Mouse (Mus musculus): ENCODE data around the gene Nup210l.

DNA sequence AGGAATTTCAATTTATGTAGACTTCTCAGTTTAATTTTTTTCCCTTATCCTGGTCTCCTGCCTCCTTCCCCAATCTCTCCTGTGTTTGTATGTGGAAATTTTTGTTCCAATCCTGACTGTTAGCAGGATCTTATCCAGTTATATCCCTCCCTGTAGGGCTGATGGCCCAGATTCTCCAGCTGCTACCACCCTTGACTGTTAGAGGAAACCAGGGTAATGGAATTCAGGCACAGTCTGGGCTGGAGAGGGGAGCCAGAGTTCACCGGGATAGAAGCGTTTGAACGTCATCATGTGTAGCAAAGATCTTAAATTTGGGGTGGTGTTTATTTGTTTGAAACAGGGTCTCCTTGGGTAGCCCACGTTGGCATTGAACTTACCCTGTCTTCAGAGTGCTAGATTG is 19.1 kb upstream of the Nup210l start:
- no peak for TF ChIP-seq MYOD1 (IDR thresholded peaks at IDR 0.05; ENCODE audit: control insufficient read depth in 1 of 3, insufficient read length in 2 of 3, low read depth in 2 of 3)
- no peak for TF ChIP-seq TCF12 (IDR thresholded peaks at IDR 0.05; ENCODE audit: insufficient read depth, poor library complexity, severe bottlenecking)
- TF ChIP-seq POLR2A (IDR thresholded peaks at IDR 0.05; ENCODE audit: insufficient read length, low read depth) = no peak
- TF ChIP-seq E2F4 (IDR thresholded peaks at IDR 0.05; ENCODE audit: insufficient read depth) = no peak
- no peak for TF ChIP-seq REST (IDR thresholded peaks at IDR 0.05; ENCODE audit: insufficient read depth, insufficient read length)
- no peak for TF ChIP-seq MAX (IDR thresholded peaks at IDR 0.05; ENCODE audit: low read depth)
- no peak for TF ChIP-seq CEBPB (IDR thresholded peaks at IDR 0.05; ENCODE audit: insufficient read depth, poor library complexity, severe bottlenecking)
- no peak for TF ChIP-seq USF1 (IDR thresholded peaks at IDR 0.05; ENCODE audit: low read depth)
- TF ChIP-seq POLR2AphosphoS2 (IDR thresholded peaks at IDR 0.05; ENCODE audit: insufficient read length, low read depth) = no peak
- TF ChIP-seq SRF (IDR thresholded peaks at IDR 0.05; ENCODE audit: control insufficient read depth, insufficient read length, low read depth) = no peak
- no peak for TF ChIP-seq TCF3 (IDR thresholded peaks at IDR 0.05; ENCODE audit: insufficient read length, low read depth)

Data from myocyte (in vitro differentiated cells).